Mouse (Mus musculus): ENCODE results near the gene Sart1. TPM values are rescaled to one million over a fixed set of nuclear protein-coding genes. Genes with fewer than 3 reads are reported as not detected.

Sart1 gene
- polyA plus RNA-seq, 1 experiment from 2014 or later: 67.4 TPM

DNA sequence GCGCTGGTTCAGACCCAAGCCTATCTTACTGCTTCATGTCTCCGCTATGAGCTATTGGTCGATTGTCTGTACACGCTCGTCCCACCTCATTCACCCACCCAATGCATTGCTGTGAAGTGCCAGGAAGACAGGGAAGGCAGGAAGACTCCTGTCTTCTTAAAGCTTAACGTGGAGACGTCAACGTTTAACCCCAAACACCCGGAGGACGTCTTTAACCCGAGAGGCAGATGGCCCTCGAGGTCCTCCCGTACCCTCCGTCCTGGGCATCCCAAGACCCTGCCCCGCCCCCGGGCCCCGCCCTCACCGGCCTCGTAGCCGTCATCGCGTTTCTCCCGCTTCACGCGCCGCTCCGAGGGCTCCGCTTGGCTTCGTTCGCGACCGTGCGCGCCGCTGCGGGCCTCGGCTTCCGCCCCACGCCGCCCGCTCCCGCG is 477 bp downstream of the Sart1 start:
- Histone ChIP-seq H3K9ac (ENCODE audit: low read length) (peak overlapping the region; percentile 96), H3K4me2 (ENCODE audit: low read depth, low read length) (peak overlapping the region; percentile 73), H3K4me3 (ENCODE audit: low read length) (peak overlapping the region; percentile 99), H3K36me3 (ENCODE audit: control insufficient read depth, insufficient read depth, low read length) (peaks cover 15% of the 10 kb centered on the region), H3K9me3 (ENCODE audit: control insufficient read depth, low read length) (no peaks in the 10 kb centered on the region), H3K27ac (ENCODE audit: low read length) (peak overlapping the region; percentile 86), H3K27me3 (ENCODE audit: control insufficient read depth, insufficient read depth, low read depth, low read length) (no peaks in the 10 kb centered on the region), H3K4me1 (replicated peaks; ENCODE audit: control insufficient read depth, insufficient read depth, low read length) (peaks cover 26% of the 10 kb centered on the region)
- under 1% methylated on average over 41 of the region's 43 CpGs for WGBS
- peak; percentile 31; the same call in 1 of the 2 replicates for ATAC-seq (ENCODE audit: low read depth)

- Histone ChIP-seq H3K9me3 (ENCODE audit: control insufficient read depth, low read length) (no peaks in the 10 kb centered on the region), H3K4me1 (replicated peaks; ENCODE audit: control insufficient read depth, insufficient read depth, low read length) (peaks cover 16% of the 10 kb centered on the region), H3K9ac (ENCODE audit: low read length) (no peak overlapping the region), H3K36me3 (ENCODE audit: control insufficient read depth, insufficient read depth, low read length) (peaks cover 44% of the 10 kb centered on the region), H3K27ac (ENCODE audit: low read length) (no peak overlapping the region), H3K4me3 (ENCODE audit: low read length) (no peak overlapping the region), H3K4me2 (ENCODE audit: low read depth, low read length) (no peak overlapping the region), H3K27me3 (ENCODE audit: control insufficient read depth, insufficient read depth, low read depth, low read length) (no peaks in the 10 kb centered on the region)
- WGBS: 91% methylated on average over 8 of the region's 8 CpGs
- no peak for ATAC-seq (ENCODE audit: low read depth)
Observed at GRCm38 (mm10) chr19:5384715-5385114, 3.8 kb downstream of the Sart1 start.

GRCm38 (mm10) chr19:5383326-5383725 is 5.2 kb downstream of the Sart1 start:
- ATAC-seq (ENCODE audit: low read depth): no peak
- Histone ChIP-seq H3K9me3 (ENCODE audit: control insufficient read depth, low read length) (no peaks in the 10 kb centered on the region), H3K4me2 (ENCODE audit: low read depth, low read length) (no peak overlapping the region), H3K36me3 (ENCODE audit: control insufficient read depth, insufficient read depth, low read length) (peaks cover 54% of the 10 kb centered on the region), H3K4me1 (replicated peaks; ENCODE audit: control insufficient read depth, insufficient read depth, low read length) (peaks cover 9% of the 10 kb centered on the region), H3K27ac (ENCODE audit: low read length) (no peak overlapping the region), H3K27me3 (ENCODE audit: control insufficient read depth, insufficient read depth, low read depth, low read length) (no peaks in the 10 kb centered on the region), H3K4me3 (ENCODE audit: low read length) (no peak overlapping the region), H3K9ac (ENCODE audit: low read length) (no peak overlapping the region)
- WGBS: 89% methylated on average over 12 of the region's 12 CpGs

GRCm38 (mm10) chr19:5377446-5377845 is 11.1 kb downstream of the Sart1 start:
- H3K4me1 ChIP-seq (replicated peaks; ENCODE audit: control insufficient read depth, insufficient read depth, low read length): no peaks in the 10 kb centered on the region
- H3K27me3 ChIP-seq (ENCODE audit: control insufficient read depth, insufficient read depth, low read depth, low read length): no peaks in the 10 kb centered on the region
- no peak for ATAC-seq (ENCODE audit: low read depth)
- peaks cover 46% of the 10 kb centered on the region for H3K36me3 ChIP-seq (ENCODE audit: control insufficient read depth, insufficient read depth, low read length)
- no peak overlapping the region for H3K4me2 ChIP-seq (ENCODE audit: low read depth, low read length)
- H3K27ac ChIP-seq (ENCODE audit: low read length): no peak overlapping the region
- no peak overlapping the region for H3K4me3 ChIP-seq (ENCODE audit: low read length)
- 86% methylated on average over 1 of the region's 1 CpGs for WGBS
- H3K9me3 ChIP-seq (ENCODE audit: control insufficient read depth, low read length): no peaks in the 10 kb centered on the region
- H3K9ac ChIP-seq (ENCODE audit: low read length): no peak overlapping the region

- 68% methylated on average over 4 of the region's 4 CpGs for WGBS
- Histone ChIP-seq H3K27ac (ENCODE audit: low read length) (no peak overlapping the region), H3K9ac (ENCODE audit: low read length) (no peak overlapping the region), H3K27me3 (ENCODE audit: control insufficient read depth, insufficient read depth, low read depth, low read length) (no peaks in the 10 kb centered on the region), H3K4me3 (ENCODE audit: low read length) (no peak overlapping the region), H3K4me1 (replicated peaks; ENCODE audit: control insufficient read depth, insufficient read depth, low read length) (no peaks in the 10 kb centered on the region), H3K36me3 (ENCODE audit: control insufficient read depth, insufficient read depth, low read length) (peaks cover 44% of the 10 kb centered on the region), H3K9me3 (ENCODE audit: control insufficient read depth, low read length) (no peaks in the 10 kb centered on the region), H3K4me2 (ENCODE audit: low read depth, low read length) (no peak overlapping the region)
- no peak for ATAC-seq (ENCODE audit: low read depth)
Observed at GRCm38 (mm10) chr19:5374748-5375147, 13.8 kb downstream of the Sart1 start.

DNA sequence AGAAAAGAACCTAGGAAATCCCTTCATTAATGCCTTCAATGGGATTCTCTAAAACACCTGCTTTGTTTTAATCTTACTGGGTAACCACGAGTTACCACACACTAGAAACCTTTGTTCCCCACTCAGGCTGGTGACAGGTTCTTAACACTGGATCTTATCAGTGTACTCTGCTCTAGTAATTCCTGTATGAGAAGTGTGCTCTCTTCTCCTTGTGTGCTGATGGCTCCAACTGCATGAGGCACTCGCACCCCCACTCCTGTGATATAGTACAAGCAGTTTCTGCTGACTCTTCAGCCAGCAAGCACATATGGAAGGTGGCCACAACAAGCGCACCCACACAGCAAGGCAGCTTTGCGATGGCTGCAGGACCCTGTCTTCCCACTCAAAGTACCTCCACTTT is 14.3 kb downstream of the Sart1 start:
- no peaks in the 10 kb centered on the region for H3K27me3 ChIP-seq (ENCODE audit: control insufficient read depth, insufficient read depth, low read depth, low read length)
- H3K4me1 ChIP-seq (replicated peaks; ENCODE audit: control insufficient read depth, insufficient read depth, low read length): no peaks in the 10 kb centered on the region
- no peak for ATAC-seq (ENCODE audit: low read depth)
- no peak overlapping the region for H3K4me2 ChIP-seq (ENCODE audit: low read depth, low read length)
- WGBS: 77% methylated on average over 4 of the region's 4 CpGs
- no peak overlapping the region for H3K4me3 ChIP-seq (ENCODE audit: low read length)
- no peak overlapping the region for H3K9ac ChIP-seq (ENCODE audit: low read length)
- no peaks in the 10 kb centered on the region for H3K9me3 ChIP-seq (ENCODE audit: control insufficient read depth, low read length)
- no peak overlapping the region for H3K27ac ChIP-seq (ENCODE audit: low read length)
- peaks cover 43% of the 10 kb centered on the region for H3K36me3 ChIP-seq (ENCODE audit: control insufficient read depth, insufficient read depth, low read length)

GRCm38 (mm10) chr19:5372724-5373123 is 15.8 kb downstream of the Sart1 start:
- Histone ChIP-seq H3K4me2 (ENCODE audit: low read depth, low read length) (no peak overlapping the region), H3K4me1 (replicated peaks; ENCODE audit: control insufficient read depth, insufficient read depth, low read length) (peaks cover 5% of the 10 kb centered on the region), H3K27ac (ENCODE audit: low read length) (no peak overlapping the region), H3K27me3 (ENCODE audit: control insufficient read depth, insufficient read depth, low read depth, low read length) (no peaks in the 10 kb centered on the region), H3K4me3 (ENCODE audit: low read length) (no peak overlapping the region), H3K9ac (ENCODE audit: low read length) (no peak overlapping the region), H3K36me3 (ENCODE audit: control insufficient read depth, insufficient read depth, low read length) (peaks cover 38% of the 10 kb centered on the region), H3K9me3 (ENCODE audit: control insufficient read depth, low read length) (no peaks in the 10 kb centered on the region)
- no peak for ATAC-seq (ENCODE audit: low read depth)
- WGBS: 95% methylated on average over 7 of the region's 7 CpGs

GRCm38 (mm10) chr19:5370932-5371331 is 17.6 kb downstream of the Sart1 start:
- Histone ChIP-seq H3K27ac (ENCODE audit: low read length) (no peak overlapping the region), H3K9ac (ENCODE audit: low read length) (no peak overlapping the region), H3K4me2 (ENCODE audit: low read depth, low read length) (no peak overlapping the region), H3K4me3 (ENCODE audit: low read length) (no peak overlapping the region), H3K4me1 (replicated peaks; ENCODE audit: control insufficient read depth, insufficient read depth, low read length) (peaks cover 8% of the 10 kb centered on the region), H3K36me3 (ENCODE audit: control insufficient read depth, insufficient read depth, low read length) (peaks cover 38% of the 10 kb centered on the region), H3K9me3 (ENCODE audit: control insufficient read depth, low read length) (no peaks in the 10 kb centered on the region), H3K27me3 (ENCODE audit: control insufficient read depth, insufficient read depth, low read depth, low read length) (no peaks in the 10 kb centered on the region)
- WGBS: 82% methylated on average over 3 of the region's 3 CpGs
- no peak for ATAC-seq (ENCODE audit: low read depth)

DNA sequence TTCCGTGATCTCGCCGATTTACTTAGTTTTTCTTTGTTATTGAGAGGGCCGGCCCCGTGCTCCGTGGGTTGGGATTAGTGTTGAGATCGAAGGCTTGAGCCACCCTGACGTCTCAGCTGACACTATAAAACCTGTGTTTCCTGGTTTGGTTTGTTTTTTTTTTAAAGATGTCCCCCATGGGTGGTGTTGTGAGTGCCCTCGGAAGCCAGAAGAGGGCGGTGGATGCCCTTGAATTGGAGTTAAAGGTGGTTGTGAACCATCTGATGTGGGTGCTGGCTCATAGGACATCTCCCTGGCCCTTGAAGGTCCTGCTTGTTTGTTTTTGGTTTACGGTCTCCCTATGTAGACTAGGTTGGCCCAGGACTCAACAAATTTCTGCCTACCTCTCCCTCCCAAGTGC is 21.0 kb downstream of the Sart1 start:
- peaks cover 44% of the 10 kb centered on the region for H3K36me3 ChIP-seq (ENCODE audit: control insufficient read depth, insufficient read depth, low read length)
- H3K4me2 ChIP-seq (ENCODE audit: low read depth, low read length): peak overlapping the region; percentile 87
- H3K9ac ChIP-seq (ENCODE audit: low read length): peak overlapping the region; percentile 92
- H3K4me1 ChIP-seq (replicated peaks; ENCODE audit: control insufficient read depth, insufficient read depth, low read length): peaks cover 14% of the 10 kb centered on the region
- no peak for ATAC-seq (ENCODE audit: low read depth)
- 9% methylated on average over 11 of the region's 11 CpGs for WGBS
- H3K27me3 ChIP-seq (ENCODE audit: control insufficient read depth, insufficient read depth, low read depth, low read length): no peaks in the 10 kb centered on the region
- H3K9me3 ChIP-seq (ENCODE audit: control insufficient read depth, low read length): no peaks in the 10 kb centered on the region
- H3K27ac ChIP-seq (ENCODE audit: low read length): peak overlapping the region; percentile 97
- H3K4me3 ChIP-seq (ENCODE audit: low read length): peak overlapping the region; percentile 92

- Histone ChIP-seq H3K9ac (ENCODE audit: low read length) (peak within 1 kb of the TSS; percentile 92), H3K9me3 (ENCODE audit: control insufficient read depth, low read length) (no peaks in the 10 kb centered on the region), H3K36me3 (ENCODE audit: control insufficient read depth, insufficient read depth, low read length) (peaks cover 40% of the 10 kb centered on the region), H3K4me1 (replicated peaks; ENCODE audit: control insufficient read depth, insufficient read depth, low read length) (peaks cover 14% of the 10 kb centered on the region), H3K4me3 (ENCODE audit: low read length) (peak within 1 kb of the TSS; percentile 92), H3K27me3 (ENCODE audit: control insufficient read depth, insufficient read depth, low read depth, low read length) (no peaks in the 10 kb centered on the region), H3K4me2 (ENCODE audit: low read depth, low read length) (peak within 1 kb of the TSS; percentile 87), H3K27ac (ENCODE audit: low read length) (peak within 1 kb of the TSS; percentile 97)
- no peak for ATAC-seq (ENCODE audit: low read depth)
- WGBS: 0% methylated on average over 33 of the region's 33 CpGs
Observed at GRCm38 (mm10) chr19:5367053-5367359, 21.5 kb downstream of the Sart1 start, which contains the start of gene Banf1. TSS of gene Banf1 (minus strand) at chr19:5367168.
